In genomic region chr10:117466391-117466790, GRCm38 (mm10) we compare ENCODE assay signal across 17 mouse cellular contexts.
"Had no signal": no experiment of that assay in that cellular context is flagged by ENCODE, and none has a peak within 500 bp of the region (broad histone marks: within the 10 kb centered on the region; RNA-seq: fewer than 3 reads in every experiment).

No protein-coding gene starts in this region.

- DNase-seq: gastrocnemius, postnatal 14 days; gastrocnemius, postnatal 36 days; heart, adult 2 months; heart, postnatal 14 days; heart, postnatal 4 days; kidney, adult 2 months; kidney, adult 9 months; kidney, postnatal 10 days; kidney, postnatal 25 days; kidney, postnatal 4 days; layer of hippocampus, adult 9-11 months; liver; liver, embryonic 13.5 days had no signal

- ATAC-seq: hindbrain, embryonic 16.5 days; inflammation-experienced regulatory T-cells, adult 6 months; intestine, embryonic 15.5 days; intestine, postnatal 0 days had no signal
